Mouse (Mus musculus): ENCODE results near the gene Chat. TPM values are rescaled to one million over a fixed set of nuclear protein-coding genes. Genes with fewer than 3 reads are reported as not detected.
A peak's percentile ranks its signal among the peaks of the same experiment; 100 is the strongest.

The Chat gene
- 2.4 and 3.4 TPM in 2 replicates for polyA plus RNA-seq (2014; fragmentation: Nextera tagmentation; extraction: Ambion mirVana)

DNA sequence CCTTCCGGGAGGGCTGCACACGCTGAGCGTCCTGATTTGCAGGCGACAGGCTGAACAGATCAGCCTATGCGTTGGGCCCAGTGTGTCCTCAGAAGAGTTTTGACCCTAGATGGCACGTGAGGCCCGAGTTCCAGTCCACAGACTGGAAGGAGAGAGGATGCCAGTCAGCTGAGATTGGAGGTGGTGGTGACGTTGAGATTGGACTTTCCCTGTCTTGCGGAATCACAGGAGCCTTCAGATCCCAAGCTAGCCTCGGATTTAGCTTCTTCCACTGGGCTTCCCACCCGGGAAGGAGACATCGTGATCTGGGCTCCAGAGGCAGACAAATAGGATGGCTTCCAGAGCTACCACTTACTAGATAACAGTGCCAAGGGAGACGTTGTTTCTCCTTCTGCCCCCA lies at the start of gene Chat:
TSS of gene Chat (minus strand) at position 101 of the 400 bp plus-strand sequence.
- H3K4me2 ChIP-seq (replicated peaks), result peak within 1 kb of the TSS; percentile 64
- WGBS, result 19% methylated on average over 13 of the region's 13 CpGs
- no peak within 1 kb of the TSS for H3K27ac ChIP-seq
- DNase-seq (ENCODE audit: low spot score) (no peak), ATAC-seq (ENCODE audit: low FRiP score) (no peak)
- H3K9ac ChIP-seq, result peak within 1 kb of the TSS; percentile 39
- H3K4me3 ChIP-seq (replicated peaks; ENCODE audit: low read length), result peak within 1 kb of the TSS; percentile 38
- H3K4me1 ChIP-seq (replicated peaks; ENCODE audit: control insufficient read depth, insufficient read depth, low read length), result peaks cover 12% of the 10 kb centered on the region
- H3K36me3 ChIP-seq (replicated peaks; ENCODE audit: control insufficient read depth, insufficient read depth), result no peaks in the 10 kb centered on the region
- H3K27me3 ChIP-seq (ENCODE audit: control insufficient read depth, insufficient read depth, low read length), result peaks cover 72% of the 10 kb centered on the region
- no peaks in the 10 kb centered on the region for H3K9me3 ChIP-seq (ENCODE audit: control insufficient read depth, low read length)

DNA sequence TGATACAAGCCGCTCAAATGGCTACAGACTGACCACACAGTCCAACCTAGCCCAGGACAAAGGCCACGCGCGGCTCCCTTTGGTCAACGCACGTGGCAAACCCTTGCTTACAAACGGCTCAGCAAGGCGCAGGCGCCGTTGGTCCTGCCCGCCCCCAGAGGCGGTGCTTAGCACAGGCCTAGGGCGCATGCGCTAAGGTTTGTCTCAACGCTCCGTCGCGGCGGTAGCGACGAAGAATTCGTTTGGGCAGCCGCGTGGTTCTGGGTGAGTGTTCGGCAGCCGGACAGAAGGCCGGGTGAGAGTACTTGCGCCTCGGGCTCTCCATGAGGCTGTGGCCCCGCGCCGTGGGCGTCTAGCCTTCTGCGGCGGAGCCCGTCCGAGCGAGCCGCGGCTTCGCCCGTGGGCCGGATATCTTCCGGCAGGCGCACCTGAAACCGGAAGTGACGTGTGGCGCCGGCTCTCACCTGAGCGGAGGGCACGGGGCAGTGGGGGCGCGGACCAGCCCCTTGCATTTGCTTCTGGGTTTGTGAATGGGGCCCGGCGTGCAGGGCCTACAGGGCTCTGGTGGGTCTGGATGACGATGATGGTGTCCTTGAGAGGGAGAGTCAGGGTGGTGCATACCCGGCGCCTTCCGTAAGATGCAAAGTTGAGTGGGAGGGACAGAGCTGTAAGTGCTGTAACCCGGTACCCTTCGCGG lies 47.7 kb upstream of the Chat start, which contains the start of gene Ercc6:
TSS of gene Ercc6 (plus strand) at position 186 of the 697 bp plus-strand sequence.
- WGBS, result under 1% methylated on average over 62 of the region's 62 CpGs
- Histone ChIP-seq H3K4me1 (replicated peaks; ENCODE audit: control insufficient read depth, insufficient read depth, low read length) (peaks cover 12% of the 10 kb centered on the region), H3K9ac (peak within 1 kb of the TSS; percentile 69), H3K36me3 (replicated peaks; ENCODE audit: control insufficient read depth, insufficient read depth) (peaks cover 25% of the 10 kb centered on the region), H3K27me3 (ENCODE audit: control insufficient read depth, insufficient read depth, low read length) (no peaks in the 10 kb centered on the region), H3K4me2 (replicated peaks) (peak within 1 kb of the TSS; percentile 71), H3K4me3 (replicated peaks; ENCODE audit: low read length) (peak within 1 kb of the TSS; percentile 62), H3K27ac (peak within 1 kb of the TSS; percentile 87), H3K9me3 (ENCODE audit: control insufficient read depth, low read length) (no peaks in the 10 kb centered on the region)
- ATAC-seq (ENCODE audit: low FRiP score) (peak; percentile 93), DNase-seq (ENCODE audit: low spot score) (peak; percentile 98)

DNA sequence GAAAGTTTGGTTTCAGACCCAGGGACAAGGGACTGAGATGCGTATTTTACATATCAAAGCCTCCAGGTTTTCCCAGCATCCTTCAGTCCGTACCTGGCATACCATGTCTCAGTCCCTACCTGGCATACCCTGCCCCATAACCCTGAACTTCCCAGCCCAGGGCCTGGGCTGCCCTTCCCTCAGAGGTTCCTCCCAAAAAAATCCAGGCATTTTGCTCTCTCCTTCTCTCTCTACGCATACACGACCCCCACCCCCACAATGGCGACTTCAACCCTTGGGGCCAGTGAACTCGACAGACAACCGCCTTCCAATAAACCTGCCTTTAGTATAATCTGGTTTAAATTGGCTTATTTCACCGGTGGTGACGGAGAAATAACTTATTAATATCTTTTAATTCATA lies 47.1 kb upstream of the Chat start:
- H3K27me3 ChIP-seq (ENCODE audit: control insufficient read depth, insufficient read depth, low read length), result no peaks in the 10 kb centered on the region
- DNase-seq (ENCODE audit: low spot score) (no peak), ATAC-seq (ENCODE audit: low FRiP score) (0 out of 2 replicates have a peak, but pooled peaks have one; percentile 15)
- H3K36me3 ChIP-seq (replicated peaks; ENCODE audit: control insufficient read depth, insufficient read depth), result peaks cover 20% of the 10 kb centered on the region
- H3K9ac ChIP-seq, result peak overlapping the region; percentile 69
- WGBS, result 46% methylated on average over 9 of the region's 9 CpGs
- peak overlapping the region; percentile 87 for H3K27ac ChIP-seq
- peak overlapping the region; percentile 71 for H3K4me2 ChIP-seq (replicated peaks)
- H3K4me1 ChIP-seq (replicated peaks; ENCODE audit: control insufficient read depth, insufficient read depth, low read length), result peaks cover 12% of the 10 kb centered on the region
- peak overlapping the region; percentile 62 for H3K4me3 ChIP-seq (replicated peaks; ENCODE audit: low read length)
- no peaks in the 10 kb centered on the region for H3K9me3 ChIP-seq (ENCODE audit: control insufficient read depth, low read length)

DNA sequence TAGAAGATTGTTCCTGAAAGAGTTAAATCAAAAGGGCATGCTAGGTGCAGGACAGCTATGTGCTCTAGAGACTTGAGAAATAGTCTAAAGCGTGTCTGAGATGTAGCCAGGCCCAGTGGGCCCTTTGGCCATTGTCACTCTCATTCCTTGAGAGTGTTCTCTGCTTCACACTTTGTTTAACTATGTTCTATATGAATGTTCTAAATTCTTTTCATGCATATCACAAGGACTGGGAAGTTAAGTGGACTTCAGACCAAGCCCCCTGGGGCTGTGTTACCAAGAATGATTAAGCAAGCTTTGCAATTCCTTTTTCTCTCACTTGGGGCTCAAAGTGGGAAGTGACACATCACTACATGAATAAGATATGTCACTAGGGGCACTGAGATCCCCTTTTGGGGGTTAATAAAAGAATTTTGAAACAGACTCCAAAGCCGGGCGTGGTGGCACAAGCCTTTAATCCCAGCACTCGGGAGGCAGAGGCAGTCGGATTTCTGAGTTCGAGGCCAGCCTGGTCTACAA lies 43.7 kb upstream of the Chat start:
- Histone ChIP-seq H3K4me2 (replicated peaks) (no peak overlapping the region), H3K9me3 (ENCODE audit: control insufficient read depth, low read length) (no peaks in the 10 kb centered on the region), H3K4me3 (replicated peaks; ENCODE audit: low read length) (no peak overlapping the region), H3K4me1 (replicated peaks; ENCODE audit: control insufficient read depth, insufficient read depth, low read length) (peaks cover 9% of the 10 kb centered on the region), H3K27ac (no peak overlapping the region), H3K27me3 (ENCODE audit: control insufficient read depth, insufficient read depth, low read length) (no peaks in the 10 kb centered on the region), H3K9ac (no peak overlapping the region), H3K36me3 (replicated peaks; ENCODE audit: control insufficient read depth, insufficient read depth) (no peaks in the 10 kb centered on the region)
- WGBS, result 89% methylated on average over 6 of the region's 6 CpGs
- DNase-seq (ENCODE audit: low spot score), result no peak
- ATAC-seq (ENCODE audit: low FRiP score), result no peak

DNA sequence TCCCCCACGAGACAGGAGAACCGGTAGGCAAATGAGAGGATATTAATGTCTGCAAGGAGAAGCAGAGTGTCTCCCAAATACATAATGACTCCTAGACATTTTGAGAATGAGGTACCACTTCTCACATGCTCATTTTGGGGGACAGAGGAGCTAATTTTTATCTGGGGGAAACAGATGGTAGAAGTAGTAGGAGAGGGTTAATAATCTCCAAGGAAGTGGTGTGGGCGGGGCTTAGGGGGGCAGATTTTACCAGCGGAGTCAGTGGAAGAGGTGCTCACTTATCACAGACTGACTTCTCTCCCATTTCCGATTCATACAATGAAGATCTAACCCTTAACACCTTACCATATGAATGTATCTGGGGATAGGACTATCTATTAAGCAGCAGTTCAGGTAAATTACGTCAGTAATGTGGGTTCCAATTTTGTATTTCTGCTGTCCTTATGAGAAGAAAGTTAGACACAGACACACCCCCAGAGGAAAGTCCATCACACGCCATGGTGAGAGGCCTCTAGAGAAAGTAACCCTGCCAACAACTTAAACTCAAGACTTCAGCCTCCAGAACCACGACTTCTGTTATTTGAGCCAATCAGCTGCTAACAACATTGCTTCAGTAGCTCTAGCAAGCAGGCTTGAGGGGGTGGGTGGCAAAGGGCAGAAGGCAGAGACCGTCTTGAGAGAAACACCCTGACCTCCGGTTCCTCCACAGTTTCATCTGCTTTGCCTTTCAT lies 42.5 kb upstream of the Chat start:
- Histone ChIP-seq H3K27me3 (ENCODE audit: control insufficient read depth, insufficient read depth, low read length) (no peaks in the 10 kb centered on the region), H3K27ac (no peak overlapping the region), H3K9ac (no peak overlapping the region), H3K9me3 (ENCODE audit: control insufficient read depth, low read length) (no peaks in the 10 kb centered on the region), H3K4me1 (replicated peaks; ENCODE audit: control insufficient read depth, insufficient read depth, low read length) (peaks cover 3% of the 10 kb centered on the region; the same call in 1 of the 2 replicates), H3K4me3 (replicated peaks; ENCODE audit: low read length) (no peak overlapping the region), H3K4me2 (replicated peaks) (no peak overlapping the region), H3K36me3 (replicated peaks; ENCODE audit: control insufficient read depth, insufficient read depth) (no peaks in the 10 kb centered on the region)
- no peak for ATAC-seq (ENCODE audit: low FRiP score)
- WGBS, result 78% methylated on average over 10 of the region's 10 CpGs
- DNase-seq (ENCODE audit: low spot score), result no peak

DNA sequence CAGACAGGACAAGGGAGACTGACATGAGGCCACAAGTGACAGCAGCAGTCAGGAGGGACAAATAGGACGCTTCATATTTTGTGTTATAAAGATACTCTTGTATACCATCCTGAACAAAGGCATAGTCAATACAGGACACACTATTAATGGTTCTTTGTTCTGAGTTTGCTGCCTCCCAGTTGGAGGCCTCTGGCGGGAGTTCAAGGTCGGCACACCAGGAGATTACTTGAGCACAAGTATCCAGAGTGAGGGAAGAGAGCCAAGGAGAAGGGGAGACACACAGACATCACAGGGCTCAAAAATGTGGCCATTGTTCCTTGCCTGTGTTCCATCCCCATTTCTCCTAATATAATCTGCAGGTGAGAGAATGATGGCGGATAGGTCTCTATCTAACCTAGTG lies 41.4 kb upstream of the Chat start:
- Histone ChIP-seq H3K27ac (no peak overlapping the region), H3K36me3 (replicated peaks; ENCODE audit: control insufficient read depth, insufficient read depth) (no peaks in the 10 kb centered on the region), H3K27me3 (ENCODE audit: control insufficient read depth, insufficient read depth, low read length) (no peaks in the 10 kb centered on the region), H3K4me1 (replicated peaks; ENCODE audit: control insufficient read depth, insufficient read depth, low read length) (no peaks in the 10 kb centered on the region), H3K9me3 (ENCODE audit: control insufficient read depth, low read length) (no peaks in the 10 kb centered on the region), H3K9ac (no peak overlapping the region), H3K4me2 (replicated peaks) (no peak overlapping the region), H3K4me3 (replicated peaks; ENCODE audit: low read length) (no peak overlapping the region)
- WGBS, result 77% methylated on average over 4 of the region's 4 CpGs
- ATAC-seq (ENCODE audit: low FRiP score) (no peak), DNase-seq (ENCODE audit: low spot score) (no peak)

DNA sequence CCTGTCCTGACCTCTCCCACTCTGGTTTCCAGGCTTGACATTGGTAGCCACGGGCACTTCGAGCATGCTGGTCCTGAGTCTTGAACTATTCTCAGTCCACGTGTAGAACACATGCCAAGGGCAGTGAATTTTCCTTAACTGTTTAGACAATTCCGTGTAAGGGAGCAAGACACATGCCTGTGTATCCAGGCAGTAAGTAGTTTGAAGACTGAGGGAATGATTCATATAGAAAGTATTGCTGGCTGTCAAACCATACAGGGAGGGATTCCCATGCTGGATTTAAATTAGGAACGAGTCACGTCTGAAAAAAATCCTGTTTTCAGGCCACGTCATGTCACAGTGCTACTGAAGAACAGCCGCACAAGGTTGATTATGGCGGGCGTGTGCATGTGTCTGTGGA lies 40.5 kb upstream of the Chat start:
- H3K36me3 ChIP-seq (replicated peaks; ENCODE audit: control insufficient read depth, insufficient read depth), result no peaks in the 10 kb centered on the region
- H3K27me3 ChIP-seq (ENCODE audit: control insufficient read depth, insufficient read depth, low read length), result no peaks in the 10 kb centered on the region
- H3K4me1 ChIP-seq (replicated peaks; ENCODE audit: control insufficient read depth, insufficient read depth, low read length), result no peaks in the 10 kb centered on the region
- no peaks in the 10 kb centered on the region for H3K9me3 ChIP-seq (ENCODE audit: control insufficient read depth, low read length)
- H3K4me3 ChIP-seq (replicated peaks; ENCODE audit: low read length), result no peak overlapping the region
- H3K9ac ChIP-seq, result no peak overlapping the region
- H3K4me2 ChIP-seq (replicated peaks), result no peak overlapping the region
- no peak overlapping the region for H3K27ac ChIP-seq
- WGBS, result 87% methylated on average over 10 of the region's 10 CpGs
- ATAC-seq (ENCODE audit: low FRiP score) (no peak), DNase-seq (ENCODE audit: low spot score) (no peak)

DNA sequence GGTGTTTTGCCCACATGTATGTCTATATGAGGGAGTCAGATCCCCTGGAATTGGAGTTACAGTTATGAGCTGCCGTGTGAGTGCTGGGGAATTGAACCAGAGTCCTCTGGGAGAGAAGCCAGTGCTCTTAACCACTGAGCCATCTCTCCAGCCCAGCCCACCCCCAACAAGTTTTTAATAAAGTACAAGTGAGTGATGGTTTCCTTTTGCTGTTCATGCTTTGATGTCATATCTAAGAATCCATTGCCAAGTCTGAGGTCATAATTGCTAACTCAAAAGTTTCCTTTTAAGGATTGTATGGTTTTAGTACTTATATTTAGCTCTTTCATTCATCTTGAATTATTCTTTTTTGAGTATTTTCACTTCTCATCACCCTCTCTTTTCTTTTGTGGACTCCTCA lies 38.1 kb upstream of the Chat start:
- no peak for ATAC-seq (ENCODE audit: low FRiP score)
- WGBS, result 89% methylated on average over 1 of the region's 1 CpGs
- Histone ChIP-seq H3K27me3 (ENCODE audit: control insufficient read depth, insufficient read depth, low read length) (no peaks in the 10 kb centered on the region), H3K9me3 (ENCODE audit: control insufficient read depth, low read length) (no peaks in the 10 kb centered on the region), H3K4me2 (replicated peaks) (no peak overlapping the region), H3K4me1 (replicated peaks; ENCODE audit: control insufficient read depth, insufficient read depth, low read length) (no peaks in the 10 kb centered on the region), H3K36me3 (replicated peaks; ENCODE audit: control insufficient read depth, insufficient read depth) (no peaks in the 10 kb centered on the region), H3K4me3 (replicated peaks; ENCODE audit: low read length) (no peak overlapping the region), H3K27ac (no peak overlapping the region), H3K9ac (no peak overlapping the region)
- no peak for DNase-seq (ENCODE audit: low spot score)
